Mouse (Mus musculus): ENCODE data around the gene Hist1h2bl.
"Not testable (repeated sequence)": the region's sequence is repeated elsewhere in the genome, so short reads cannot be mapped to it uniquely, and the experiment has no call there.

Gene Hist1h2bl

DNA sequence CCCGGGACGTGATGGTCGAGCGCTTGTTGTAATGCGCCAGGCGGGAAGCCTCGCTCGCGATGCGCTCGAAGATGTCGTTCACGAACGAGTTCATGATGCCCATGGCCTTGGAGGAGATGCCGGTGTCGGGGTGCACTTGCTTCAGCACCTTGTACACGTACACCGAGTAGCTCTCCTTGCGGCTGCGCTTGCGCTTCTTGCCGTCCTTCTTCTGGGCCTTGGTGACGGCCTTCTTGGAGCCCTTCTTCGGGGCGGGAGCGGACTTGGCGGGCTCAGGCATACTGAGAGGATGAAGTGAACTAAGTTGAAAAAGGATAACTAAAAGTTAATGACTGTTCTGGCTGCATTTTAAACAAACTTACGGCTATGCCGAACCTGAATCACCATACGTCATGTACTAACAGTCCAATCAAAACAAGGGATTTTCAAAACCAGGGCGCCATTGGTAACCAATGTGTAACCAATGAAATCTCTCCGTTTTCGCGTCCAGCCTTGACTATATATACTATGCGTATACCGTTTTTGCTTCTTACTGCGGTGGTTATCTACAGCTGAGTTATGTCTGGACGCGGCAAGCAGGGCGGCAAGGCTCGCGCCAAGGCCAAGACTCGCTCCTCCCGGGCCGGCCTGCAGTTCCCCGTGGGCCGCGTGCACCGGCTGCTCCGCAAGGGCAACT lies at the start of gene Hist1h2bl, which contains the start of gene Hist1h2ai:
Gene Hist1h2bl, minus strand, starts transcription at position 280 of the 676 bp plus-strand sequence.
Gene Hist1h2ai, plus strand, starts transcription at position 559 of the 676 bp plus-strand sequence.
- in situ Hi-C loops (cut with MboI; ENCODE audit: low sequenced_read_pairs): loop anchor here (10.0 kb wide), 1 partner anchor 319 kb away; the partner anchor contains the start of genes Hist1h2ah and Hist1h2bk

- in situ Hi-C loops (cut with MboI; ENCODE audit: low sequenced_read_pairs): no loop called here
Measured at GRCm38 (mm10) chr13:21755707-21756106, 39.8 kb upstream of the Hist1h2bl start.

- in situ Hi-C loops (cut with MboI; ENCODE audit: low sequenced_read_pairs): not testable (repeated sequence)
Measured at GRCm38 (mm10) chr13:21754294-21755001, 38.5 kb upstream of the Hist1h2bl start.

GRCm38 (mm10) chr13:21753524-21754285 lies 37.8 kb upstream of the Hist1h2bl start, which contains the start of the genes Hist1h2ak and Hist1h2bn:
Gene Hist1h2ak, minus strand, starts transcription at chr13:21753827.
Gene Hist1h2bn, plus strand, starts transcription at chr13:21754123.
- in situ Hi-C loops (cut with MboI; ENCODE audit: low sequenced_read_pairs): not testable (repeated sequence)

DNA sequence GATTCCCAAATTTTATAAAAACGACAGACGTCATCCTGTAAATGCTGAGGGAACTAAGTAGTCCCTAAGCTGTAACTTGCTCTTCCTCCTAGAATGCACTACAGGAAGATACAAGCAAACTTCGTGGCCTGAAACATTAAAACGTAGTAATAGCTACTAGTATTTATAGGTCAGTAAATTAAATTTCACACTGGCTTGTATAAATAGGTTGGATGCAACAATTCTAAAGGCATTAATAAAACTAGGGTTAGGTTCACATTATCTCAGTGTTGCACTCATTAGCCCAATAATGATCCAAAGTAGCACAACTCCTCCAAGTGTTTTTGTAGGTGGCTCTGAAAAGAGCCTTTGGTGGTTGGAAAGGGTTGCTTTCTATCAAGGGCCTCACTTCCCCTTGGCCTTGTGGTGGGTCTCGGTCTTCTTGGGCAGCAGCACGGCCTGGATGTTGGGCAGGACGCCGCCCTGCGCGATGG lies 37.1 kb upstream of the Hist1h2bl start:
- in situ Hi-C loops (cut with MboI; ENCODE audit: low sequenced_read_pairs): no loop called here

- in situ Hi-C loops (cut with MboI; ENCODE audit: low sequenced_read_pairs): no loop called here
Measured at GRCm38 (mm10) chr13:21752356-21752755, 36.4 kb upstream of the Hist1h2bl start.

DNA sequence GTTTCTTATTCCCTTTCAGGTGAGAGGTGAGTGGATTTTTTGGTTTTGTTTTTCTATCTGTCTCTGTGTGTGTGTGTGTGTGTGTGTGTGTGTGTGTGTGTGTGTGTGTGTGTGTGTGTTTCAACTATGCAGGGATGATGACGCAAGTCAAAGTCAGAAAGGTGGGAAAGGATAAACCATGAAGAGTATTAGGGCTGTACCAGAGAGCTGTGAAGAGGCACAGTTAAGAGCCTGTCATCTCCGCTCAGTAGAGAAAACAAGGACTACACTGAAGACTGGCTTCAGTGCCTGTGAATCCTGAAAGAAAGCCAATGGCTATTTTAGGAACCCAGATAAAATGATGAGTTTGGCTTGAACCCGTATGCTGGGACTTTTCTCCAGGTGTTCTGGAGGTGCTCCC lies 35.9 kb upstream of the Hist1h2bl start:
- in situ Hi-C loops (cut with MboI; ENCODE audit: low sequenced_read_pairs): no loop called here

DNA sequence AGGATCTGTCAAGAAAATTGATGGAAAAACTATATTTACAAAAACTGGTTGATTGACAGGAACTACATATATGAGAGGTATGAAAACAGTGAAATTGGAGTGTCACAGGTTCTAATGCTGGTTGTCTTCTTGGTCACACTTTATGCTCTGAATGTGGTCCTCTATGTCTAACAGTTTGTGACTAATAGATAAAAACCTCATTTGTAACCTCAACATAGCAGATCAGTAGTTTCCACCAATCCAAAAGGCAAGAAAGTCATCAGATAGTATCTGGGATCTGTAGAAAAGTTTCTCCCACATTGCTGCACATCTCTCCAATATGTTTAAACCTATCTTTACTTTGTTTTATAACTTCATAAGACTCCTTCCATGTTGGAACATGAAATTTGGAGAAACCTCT lies 35.5 kb upstream of the Hist1h2bl start:
- in situ Hi-C loops (cut with MboI; ENCODE audit: low sequenced_read_pairs): no loop called here

- in situ Hi-C loops (cut with MboI; ENCODE audit: low sequenced_read_pairs): not testable (repeated sequence)
Measured at GRCm38 (mm10) chr13:21750159-21751017, 34.4 kb upstream of the Hist1h2bl start, which contains the start of gene Hist1h4k. Gene Hist1h4k, minus strand, starts transcription at chr13:21750505.

- in situ Hi-C loops (cut with MboI; ENCODE audit: low sequenced_read_pairs): no loop called here
Measured at GRCm38 (mm10) chr13:21749387-21750158, 33.6 kb upstream of the Hist1h2bl start.

DNA sequence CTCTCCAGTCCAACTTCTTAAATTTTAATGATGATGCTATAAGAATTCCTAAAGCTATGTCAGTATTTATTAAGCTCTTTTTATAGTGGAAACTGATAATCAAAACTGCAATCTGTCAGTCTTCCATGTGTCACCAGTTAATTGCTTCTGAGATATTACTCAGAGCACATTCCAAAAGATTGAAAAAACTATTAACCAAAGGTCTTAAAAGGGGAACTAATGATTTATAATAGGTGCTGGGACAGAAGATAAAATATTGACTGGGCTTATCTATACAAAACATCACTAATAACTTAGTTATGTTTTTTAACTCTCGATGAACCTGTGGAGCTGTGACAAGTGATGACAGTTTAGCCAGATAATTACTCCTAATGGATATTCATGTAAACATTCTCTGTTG lies 29.1 kb upstream of the Hist1h2bl start:
- in situ Hi-C loops (cut with MboI; ENCODE audit: low sequenced_read_pairs): no loop called here

DNA sequence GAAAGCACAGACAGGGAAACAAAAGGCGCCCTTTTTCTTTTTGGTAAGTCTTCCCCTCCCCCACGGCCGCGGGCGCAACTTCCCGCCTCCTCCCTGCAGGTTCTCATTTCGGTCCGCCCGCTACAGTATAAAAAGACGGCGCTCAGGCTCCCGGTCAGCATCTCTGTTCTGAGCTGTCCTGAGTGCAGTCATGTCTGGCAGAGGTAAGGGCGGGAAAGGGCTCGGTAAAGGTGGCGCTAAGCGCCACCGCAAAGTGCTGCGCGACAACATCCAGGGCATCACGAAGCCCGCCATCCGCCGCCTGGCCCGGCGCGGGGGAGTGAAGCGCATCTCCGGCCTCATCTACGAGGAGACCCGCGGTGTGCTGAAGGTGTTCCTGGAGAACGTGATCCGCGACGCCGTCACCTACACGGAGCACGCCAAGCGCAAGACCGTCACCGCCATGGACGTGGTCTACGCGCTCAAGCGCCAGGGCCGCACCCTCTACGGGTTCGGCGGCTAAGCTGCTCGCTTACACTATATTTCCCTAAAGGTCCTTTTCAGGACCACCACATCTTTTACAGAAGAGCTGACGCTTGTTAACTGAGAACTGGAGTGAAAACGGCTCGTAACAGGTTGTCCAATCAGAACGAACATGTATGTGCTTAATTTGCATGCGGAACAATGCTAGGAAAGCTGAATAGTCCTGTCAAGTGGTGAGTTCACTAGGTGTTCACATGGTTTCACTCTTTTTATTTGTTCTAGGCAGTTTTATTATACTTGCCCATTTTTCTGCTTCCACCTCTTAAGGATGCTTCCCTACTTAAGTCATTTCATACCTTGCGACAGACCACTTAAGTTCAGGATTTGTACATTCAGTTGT lies 19.2 kb upstream of the Hist1h2bl start, which contains the start of gene Hist1h4j:
Gene Hist1h4j, plus strand, starts transcription at position 159 of the 862 bp plus-strand sequence.
- in situ Hi-C loops (cut with MboI; ENCODE audit: low sequenced_read_pairs): not testable (repeated sequence)

DNA sequence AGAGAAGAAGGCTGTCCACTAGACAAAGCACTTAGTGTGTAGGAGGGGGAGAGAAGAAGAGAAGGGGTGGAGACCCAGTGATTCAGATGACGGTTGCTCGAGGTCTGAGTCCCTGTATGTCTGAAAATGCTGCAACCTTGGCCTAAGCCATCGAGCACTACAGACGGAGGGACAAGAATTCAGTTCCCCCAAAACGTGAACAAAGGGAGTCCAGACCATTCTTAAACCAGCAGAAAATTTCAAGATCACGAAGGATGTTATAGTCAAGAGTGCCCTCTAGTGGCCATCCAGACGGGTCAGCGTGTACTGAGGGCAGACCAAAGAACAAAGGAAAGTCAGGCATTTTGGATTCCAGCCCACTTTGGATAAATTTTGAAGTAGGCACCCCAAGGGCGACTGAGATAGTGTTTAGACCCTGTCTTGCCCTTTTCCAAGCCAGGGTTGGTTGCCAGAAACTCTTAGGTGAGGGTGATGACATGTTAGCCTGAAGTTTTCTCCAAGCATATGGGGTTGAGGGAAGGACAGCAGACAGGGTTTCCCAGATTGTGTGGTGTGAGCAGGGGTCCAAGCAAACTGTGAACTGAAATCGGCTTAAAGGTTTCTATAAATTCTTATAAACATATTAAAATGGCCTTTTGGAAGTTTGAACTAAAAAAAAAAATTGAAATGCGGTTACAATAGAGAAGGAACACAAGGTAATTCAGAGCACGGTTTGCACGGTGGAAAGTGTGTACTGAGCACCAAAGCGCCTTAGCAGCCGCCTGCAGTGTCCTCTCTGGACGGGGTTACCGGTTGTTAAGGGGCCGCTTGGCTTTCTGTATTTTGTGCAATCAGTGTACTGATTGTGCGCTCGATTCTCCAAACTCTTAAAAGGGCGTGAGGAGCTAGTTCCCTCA lies 18.3 kb upstream of the Hist1h2bl start:
- in situ Hi-C loops (cut with MboI; ENCODE audit: low sequenced_read_pairs): no loop called here

DNA sequence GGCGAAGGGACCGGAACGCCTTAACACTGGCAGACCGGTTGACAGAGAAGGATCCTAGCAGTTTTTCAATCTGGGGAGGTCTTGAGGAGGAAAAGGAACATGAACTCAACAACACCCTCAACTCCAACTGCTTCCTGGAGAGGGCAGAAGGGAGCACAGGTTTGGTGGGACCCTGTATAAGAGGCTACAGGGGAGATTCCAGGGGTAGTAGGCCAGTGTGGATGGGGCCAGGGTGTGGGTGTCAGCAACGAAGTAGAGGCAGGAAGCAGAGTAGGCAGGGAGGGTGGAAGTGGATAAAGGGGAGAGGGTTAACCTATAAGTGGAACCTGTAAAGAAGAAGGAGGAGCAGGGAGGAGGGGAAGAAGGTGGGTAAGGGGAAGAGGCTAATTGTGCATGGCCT lies 17.5 kb upstream of the Hist1h2bl start:
- in situ Hi-C loops (cut with MboI; ENCODE audit: low sequenced_read_pairs): no loop called here

GRCm38 (mm10) chr13:21729544-21729943 lies 13.6 kb upstream of the Hist1h2bl start:
- in situ Hi-C loops (cut with MboI; ENCODE audit: low sequenced_read_pairs): no loop called here

DNA sequence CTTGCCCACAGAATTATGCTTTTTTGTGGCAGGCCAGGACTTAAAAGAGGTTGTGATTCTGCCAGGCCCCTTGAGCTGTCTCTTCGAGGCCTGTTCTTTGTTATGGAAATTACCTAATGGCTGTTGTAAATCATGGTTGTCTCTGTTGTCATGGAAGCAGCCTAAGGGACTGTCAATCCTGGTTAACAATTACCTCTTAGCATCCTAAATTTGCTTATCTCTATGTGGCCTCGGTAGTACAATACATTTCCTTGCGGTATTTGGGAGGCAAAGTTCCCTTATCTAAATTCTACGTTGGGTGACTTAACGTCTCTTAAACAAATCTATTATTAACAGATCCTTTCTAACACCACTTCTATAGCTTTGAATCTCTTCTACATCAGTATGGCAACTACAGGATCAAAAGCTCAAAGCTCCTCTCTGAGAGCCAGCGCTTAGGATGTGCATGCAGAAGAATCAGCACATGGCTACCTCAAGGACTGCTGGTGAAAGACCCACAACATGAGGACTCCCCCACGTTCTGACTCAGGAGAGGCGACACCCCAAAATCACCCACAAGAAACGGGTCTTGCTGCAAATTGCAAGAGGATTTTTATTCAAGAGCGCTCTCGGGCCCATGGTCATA lies 12.1 kb upstream of the Hist1h2bl start:
- in situ Hi-C loops (cut with MboI; ENCODE audit: low sequenced_read_pairs): no loop called here

Data from CH12F3 (cell line).